In the genomic region with DNA sequence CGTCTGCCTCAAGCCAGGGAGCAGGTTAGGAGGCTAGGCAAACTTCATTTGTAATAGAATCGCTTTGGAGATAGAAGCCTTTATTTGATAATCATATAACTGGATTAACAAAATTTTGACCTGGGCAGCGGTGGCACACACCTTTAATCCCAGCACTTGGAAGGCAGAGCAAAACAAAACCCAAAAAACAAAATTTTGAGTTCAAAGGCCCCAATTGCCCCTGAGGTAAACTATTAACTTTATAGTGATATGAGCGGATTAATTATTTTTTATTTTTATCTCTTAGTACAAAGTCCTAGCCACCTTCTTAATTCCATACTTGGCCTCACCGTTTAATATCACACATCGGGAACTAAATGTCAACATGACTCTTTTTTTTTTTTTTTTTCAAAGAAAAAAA, we compare ENCODE assay signal across 9 mouse cellular contexts. TPM values are rescaled to one million over a fixed set of nuclear protein-coding genes. Genes with fewer than 3 reads are reported as not detected.
DNase-seq lines count a peak whose midpoint lies in the region; ATAC-seq and TF ChIP-seq lines count a peak whose summit lies in the region.
"Had no signal": no experiment of that assay in that cellular context is flagged by ENCODE, and none has a peak within 500 bp of the region (broad histone marks: within the 10 kb centered on the region; RNA-seq: fewer than 3 reads in every experiment).

No protein-coding gene starts in this region.

- in situ Hi-C loops in ES-E14 (cut with MboI; ENCODE audit: low sequenced_read_pairs in 2 of 2, unreplicated experiment in 2 of 2), result no loop called here

- DNase-seq in heart, adult 9 months (ENCODE audit: low spot score in 2 of 2), result no peak
- DNase-seq in ES-E14 (ENCODE audit: low read depth, low spot score), result no peak
- DNase-seq in hindbrain, embryonic 10.5 days (ENCODE audit: low spot score), result no peak
- DNase-seq in liver, postnatal 0 days, result no peak
- DNase-seq in thymus, postnatal 25 days, result no peak
- no peak for DNase-seq in gastrocnemius, postnatal 36 days
- no peak for DNase-seq in layer of hippocampus, postnatal 25 days (ENCODE audit: extremely low spot score in 1 of 2, low spot score in 1 of 2)
- DNase-seq: thymus, adult 2 months had no signal

- H3K4me2 ChIP-seq in heart, embryonic 13.5 days, result peak overlapping the region; percentile 94
- H3K4me2 ChIP-seq in liver, postnatal 0 days (ENCODE audit: low read depth, low read length), result peak overlapping the region; percentile 93

- TF ChIP-seq EP300 in liver, postnatal 0 days (IDR thresholded peaks at IDR 0.05; ENCODE audit: low read depth), result no peak

- peaks cover 4% of the 10 kb centered on the region for H3K36me3 ChIP-seq in heart, embryonic 13.5 days
- H3K36me3 ChIP-seq in ES-E14 (ENCODE audit: control insufficient read depth, insufficient read depth, low read length, poor library complexity, severe bottlenecking), result no peaks in the 10 kb centered on the region; the same call in 1 of the 2 replicates
- peaks cover 5% of the 10 kb centered on the region for H3K36me3 ChIP-seq in hindbrain, embryonic 10.5 days
- H3K36me3 ChIP-seq in liver, postnatal 0 days (replicated peaks; ENCODE audit: insufficient read depth, low read length), result peaks cover 4% of the 10 kb centered on the region

- intact Hi-C loops in gastrocnemius, postnatal 36 days (cut with DNase I), result no loop called here

- H3K27ac ChIP-seq in heart, embryonic 13.5 days (replicated peaks), result peak overlapping the region; percentile 88
- H3K27ac ChIP-seq in ES-E14 (ENCODE audit: insufficient read depth, low read depth, low read length, poor library complexity, severe bottlenecking), result no peak overlapping the region
- peak overlapping the region; percentile 91 for H3K27ac ChIP-seq in hindbrain, embryonic 10.5 days
- H3K27ac ChIP-seq in liver, postnatal 0 days (ENCODE audit: low read depth), result peak overlapping the region; percentile 95

- ATAC-seq in heart, embryonic 13.5 days (ENCODE audit: extremely low read depth, insufficient number of reproducible peaks, low FRiP score, low TSS enrichment), result no peak
- no peak for ATAC-seq in liver, postnatal 0 days

- H3K4me1 ChIP-seq in heart, embryonic 13.5 days, result peaks cover 13% of the 10 kb centered on the region
- H3K4me1 ChIP-seq in ES-E14 (ENCODE audit: control insufficient read depth in 2 of 2, insufficient read depth in 2 of 2, low read length in 2 of 2, poor library complexity in 1 of 2), result 0 out of 4 replicates have a peak, but pooled peaks cover 0 to 2% of the 10 kb centered on the region in 2 experiments
- H3K4me1 ChIP-seq in hindbrain, embryonic 10.5 days (replicated peaks), result peaks cover 17% of the 10 kb centered on the region
- peaks cover 17% of the 10 kb centered on the region for H3K4me1 ChIP-seq in liver, postnatal 0 days (ENCODE audit: insufficient read depth)

- H3K9me3 ChIP-seq in heart, embryonic 13.5 days, result no peaks in the 10 kb centered on the region
- no peaks in the 10 kb centered on the region for H3K9me3 ChIP-seq in ES-E14 (ENCODE audit: control insufficient read depth, insufficient read depth, low read depth, low read length)
- H3K9me3 ChIP-seq in hindbrain, embryonic 10.5 days, result no peaks in the 10 kb centered on the region
- H3K9me3 ChIP-seq in liver, postnatal 0 days (ENCODE audit: low read length), result no peaks in the 10 kb centered on the region

- no peaks in the 10 kb centered on the region for H3K27me3 ChIP-seq in heart, embryonic 13.5 days (replicated peaks)
- H3K27me3 ChIP-seq in hindbrain, embryonic 10.5 days (ENCODE audit: insufficient read depth, poor library complexity, severe bottlenecking), result no peaks in the 10 kb centered on the region
- H3K27me3 ChIP-seq in liver, postnatal 0 days (ENCODE audit: insufficient read depth, low read length), result no peaks in the 10 kb centered on the region

- peak overlapping the region; percentile 88 for H3K9ac ChIP-seq in heart, embryonic 13.5 days
- H3K9ac ChIP-seq in ES-E14 (ENCODE audit: insufficient read depth, low read depth, low read length, poor library complexity, severe bottlenecking), result peak overlapping the region; percentile 81
- peak overlapping the region; percentile 81 for H3K9ac ChIP-seq in liver, postnatal 0 days (replicated peaks)

- H3K4me3 ChIP-seq in heart, embryonic 13.5 days, result peak overlapping the region; percentile 71
- H3K4me3 ChIP-seq in ES-E14 (ENCODE audit: insufficient read depth in 1 of 2, low read depth in 1 of 2, low read length in 2 of 2, poor library complexity in 1 of 2, severe bottlenecking in 1 of 2), result peak overlapping the region; percentile 69 to 87
- peak overlapping the region; percentile 66 for H3K4me3 ChIP-seq in hindbrain, embryonic 10.5 days
- peak overlapping the region; percentile 88 for H3K4me3 ChIP-seq in liver, postnatal 0 days (ENCODE audit: low read depth, low read length)

- no peak for TF ChIP-seq CTCF in liver, postnatal 0 days (IDR thresholded peaks at IDR 0.05; ENCODE audit: low read depth)

- 78% methylated on average over 6 of the region's 6 CpGs for WGBS in heart, embryonic 13.5 days
- 83% methylated on average over 6 of the region's 6 CpGs for WGBS in hindbrain, embryonic 10.5 days
- 73% methylated on average over 6 of the region's 6 CpGs for WGBS in liver, postnatal 0 days (ENCODE audit: insufficient replicate concordance)

TF ChIP-seq in ES-E14, 5 proteins besides CTCF, POLR2A, EP300 and RAD21:
- TF ChIP-seq CHD2 (IDR thresholded peaks at IDR 0.05; ENCODE audit: low read depth, low read length) (no peak), ZC3H11A (IDR thresholded peaks at IDR 0.05; ENCODE audit: borderline replicate concordance, low read depth, low read length) (no peak), MAFK (IDR thresholded peaks at IDR 0.05; ENCODE audit: insufficient read depth, low read depth, low read length) (no peak), HCFC1 (IDR thresholded peaks at IDR 0.05; ENCODE audit: borderline replicate concordance, insufficient read depth, low read length) (no peak), ZNF384 (IDR thresholded peaks at IDR 0.05; ENCODE audit: low read depth, low read length) (no peak)

RNA-seq across cellular contexts. Expression of a gene that starts 1.1 kb away (rescaled TPM):
- polyA plus RNA-seq in heart, embryonic 13.5 days (2015; fragmentation: Nextera tagmentation; extraction: Ambion mirVana), result 3.8 and 5.9 TPM in 2 replicates
- total RNA-seq in ES-E14 (2012; rRNA removed), result 1.1 and 2.7 TPM in 2 replicates
- 5.9 and 7.2 TPM in 2 replicates for polyA plus RNA-seq in hindbrain, embryonic 10.5 days (2016; fragmentation: Nextera tagmentation; extraction: Ambion mirVana)
- 37.4 and 38.1 TPM in 2 replicates for polyA plus RNA-seq in liver, postnatal 0 days (2015; fragmentation: Nextera tagmentation; extraction: Ambion mirVana)
- 1 to 10 TPM; 1.2 to 2.1 TPM for total RNA-seq in gastrocnemius, postnatal 36 days (2021)
- 10 to 100 TPM; 29.6 to 32.7 TPM for total RNA-seq in layer of hippocampus, postnatal 25 days (2021)

RNA-seq across cellular contexts. Expression of a gene that starts 4.9 kb away (rescaled TPM):
- 19.7 and 24.2 TPM in 2 replicates for polyA plus RNA-seq in heart, embryonic 13.5 days (2015; fragmentation: Nextera tagmentation; extraction: Ambion mirVana)
- total RNA-seq in ES-E14 (2012; rRNA removed), result 17.2 and 25.3 TPM in 2 replicates
- polyA plus RNA-seq in hindbrain, embryonic 10.5 days (2016; fragmentation: Nextera tagmentation; extraction: Ambion mirVana), result 33.4 and 35.2 TPM in 2 replicates
- 25.0 and 26.7 TPM in 2 replicates for polyA plus RNA-seq in liver, postnatal 0 days (2015; fragmentation: Nextera tagmentation; extraction: Ambion mirVana)
- 10 to 100 TPM; 15.0 to 17.7 TPM for total RNA-seq in gastrocnemius, postnatal 36 days (2021)
- total RNA-seq in layer of hippocampus, postnatal 25 days (2021), result 10 to 100 TPM; 72.4 to 81.7 TPM

RNA-seq across cellular contexts. Expression of a gene that starts 11.9 kb away (rescaled TPM):
- polyA plus RNA-seq in heart, embryonic 13.5 days (2015; fragmentation: Nextera tagmentation; extraction: Ambion mirVana), result 2.2 TPM in 2 replicates
- total RNA-seq in ES-E14 (2012; rRNA removed), result 6.0 and 6.8 TPM in 2 replicates
- 4.3 and 5.5 TPM in 2 replicates for polyA plus RNA-seq in hindbrain, embryonic 10.5 days (2016; fragmentation: Nextera tagmentation; extraction: Ambion mirVana)
- polyA plus RNA-seq in liver, postnatal 0 days (2015; fragmentation: Nextera tagmentation; extraction: Ambion mirVana), result 2.0 and 2.5 TPM in 2 replicates
- under 1 TPM; 0.20 to 0.32 TPM for total RNA-seq in gastrocnemius, postnatal 36 days (2021)
- 1 to 10 TPM; 7.9 to 8.6 TPM for total RNA-seq in layer of hippocampus, postnatal 25 days (2021)

RNA-seq across cellular contexts. Expression of a gene that starts 44.9 kb away (rescaled TPM):
- polyA plus RNA-seq in heart, embryonic 13.5 days (2015; fragmentation: Nextera tagmentation; extraction: Ambion mirVana), result 34.1 and 36.7 TPM in 2 replicates
- 28.8 and 29.4 TPM in 2 replicates for total RNA-seq in ES-E14 (2012; rRNA removed)
- polyA plus RNA-seq in hindbrain, embryonic 10.5 days (2016; fragmentation: Nextera tagmentation; extraction: Ambion mirVana), result 37.0 and 38.0 TPM in 2 replicates
- polyA plus RNA-seq in liver, postnatal 0 days (2015; fragmentation: Nextera tagmentation; extraction: Ambion mirVana), result 20.8 and 23.9 TPM in 2 replicates
- total RNA-seq in gastrocnemius, postnatal 36 days (2021), result 10 to 100 TPM; 30.7 to 32.8 TPM
- 10 to 100 TPM; 56.0 to 94.4 TPM for total RNA-seq in layer of hippocampus, postnatal 25 days (2021)

RNA-seq across cellular contexts. Expression of a gene that starts 47.6 kb away (rescaled TPM):
- not detected in 2 replicates for polyA plus RNA-seq in heart, embryonic 13.5 days (2015; fragmentation: Nextera tagmentation; extraction: Ambion mirVana)
- total RNA-seq in ES-E14 (2012; rRNA removed), result 1.0 and 2.1 TPM in 2 replicates
- polyA plus RNA-seq in hindbrain, embryonic 10.5 days (2016; fragmentation: Nextera tagmentation; extraction: Ambion mirVana), result not detected in 2 replicates
- 1.3 and 1.7 TPM in 2 replicates for polyA plus RNA-seq in liver, postnatal 0 days (2015; fragmentation: Nextera tagmentation; extraction: Ambion mirVana)
- total RNA-seq in gastrocnemius, postnatal 36 days (2021), result not detected
- total RNA-seq in layer of hippocampus, postnatal 25 days (2021), result 1 to 10 TPM; 1.9 to 2.5 TPM
